Mouse (Mus musculus): ENCODE results near the gene Olfr152.

Olfr152 gene

DNA sequence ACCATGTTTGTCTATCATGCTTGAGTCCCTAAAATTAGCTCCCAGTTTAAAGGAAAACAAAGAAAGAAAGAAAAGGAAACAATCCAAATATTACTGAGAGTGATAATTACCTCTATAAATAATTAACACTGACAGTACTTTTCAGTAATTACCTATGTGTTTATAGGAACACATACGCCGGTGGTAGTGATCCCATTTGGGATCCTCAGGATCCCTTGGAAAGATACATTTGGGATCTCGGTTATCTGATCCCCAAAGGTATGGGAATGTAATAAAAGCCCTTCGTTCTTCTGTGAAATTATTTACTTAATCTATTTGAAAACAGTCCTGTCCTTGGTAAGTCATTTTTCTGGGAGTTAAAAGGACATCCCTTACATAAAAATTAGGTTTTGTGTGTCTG lies at the start of gene Olfr152:
Olfr152 (plus strand) TSS at position 301 of the 400 bp plus-strand sequence.
- no peak for DNase-seq (ENCODE audit: extremely low read depth, insufficient read length, low spot score)

DNA sequence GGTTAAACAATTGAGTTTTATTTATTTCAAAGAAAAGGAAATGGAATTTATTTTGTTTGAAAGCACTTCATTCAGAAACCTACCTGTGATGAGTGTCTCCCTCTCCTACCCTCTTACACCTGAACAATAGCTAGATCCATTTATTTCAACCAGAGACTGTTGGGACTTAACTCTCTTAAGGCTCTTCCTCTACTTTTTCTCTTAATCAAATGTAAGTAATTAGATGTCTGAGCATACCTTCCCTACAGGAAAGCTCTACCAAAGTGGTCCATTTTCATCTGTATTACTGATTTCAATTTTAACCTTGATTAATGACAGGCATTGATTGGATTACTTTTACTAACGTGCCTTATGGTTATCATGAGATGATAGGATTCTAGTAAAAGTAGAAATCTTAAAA lies 39.4 kb upstream of the Olfr152 start, which contains the start of gene Olfr1138:
Olfr1138 (minus strand) TSS at position 101 of the 400 bp plus-strand sequence.
- no peak for DNase-seq (ENCODE audit: extremely low read depth, insufficient read length, low spot score)

GRCm38 (mm10) chr2:87743452-87743851 lies 35.8 kb upstream of the Olfr152 start, which contains the start of gene Olfr1140:
TSS of gene Olfr1140 (plus strand) at chr2:87743752.
- DNase-seq (ENCODE audit: extremely low read depth, insufficient read length, low spot score) = no peak

DNA sequence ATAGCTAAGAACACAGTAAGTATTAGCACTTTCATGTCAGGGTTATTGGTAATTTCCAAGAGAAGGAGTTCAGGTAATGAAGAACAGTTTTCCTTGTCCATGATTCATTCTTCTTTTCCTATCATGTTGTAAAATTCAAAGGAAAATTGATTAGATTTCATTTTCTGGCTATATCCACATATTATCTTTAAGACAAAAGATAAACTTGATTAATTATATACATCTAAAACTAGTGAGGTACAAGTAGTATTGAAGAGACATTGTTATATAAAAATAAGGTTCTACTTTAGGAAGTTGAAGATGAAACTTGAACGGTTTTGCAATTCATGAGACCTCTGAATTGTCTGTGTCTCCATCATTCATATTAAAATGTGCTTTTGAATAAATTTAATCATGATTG lies 25.4 kb upstream of the Olfr152 start, which contains the start of gene Olfr1141:
Olfr1141 (minus strand) TSS at position 101 of the 400 bp plus-strand sequence.
- DNase-seq (ENCODE audit: extremely low read depth, insufficient read length, low spot score) = no peak

DNA sequence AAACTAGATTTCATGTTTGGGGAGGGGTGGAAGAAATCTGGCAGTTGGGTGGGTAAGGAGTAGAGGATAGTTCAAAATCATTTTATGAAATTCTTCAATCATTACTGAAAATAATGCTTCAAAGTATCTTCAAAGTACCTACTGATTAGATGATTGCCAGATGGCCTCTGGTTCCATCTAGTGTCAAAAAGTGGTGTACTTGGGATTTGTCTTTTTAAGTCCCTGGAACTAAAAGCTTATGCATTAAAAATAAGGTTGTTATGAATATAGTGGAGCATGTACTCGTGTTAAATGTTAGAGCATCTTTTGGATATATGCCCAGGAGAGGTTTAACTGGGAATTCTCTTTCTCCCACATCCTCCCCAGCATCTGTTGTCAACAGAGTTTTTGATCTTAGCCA lies 3.1 kb upstream of the Olfr152 start:
- DNase-seq (ENCODE audit: extremely low read depth, insufficient read length, low spot score) = no peak

- no peak for DNase-seq (ENCODE audit: extremely low read depth, insufficient read length, low spot score)
Measured at GRCm38 (mm10) chr2:87800292-87800691, 21.0 kb downstream of the Olfr152 start, which contains the start of gene Olfr1143. TSS of gene Olfr1143 (plus strand) at chr2:87800592.

DNA sequence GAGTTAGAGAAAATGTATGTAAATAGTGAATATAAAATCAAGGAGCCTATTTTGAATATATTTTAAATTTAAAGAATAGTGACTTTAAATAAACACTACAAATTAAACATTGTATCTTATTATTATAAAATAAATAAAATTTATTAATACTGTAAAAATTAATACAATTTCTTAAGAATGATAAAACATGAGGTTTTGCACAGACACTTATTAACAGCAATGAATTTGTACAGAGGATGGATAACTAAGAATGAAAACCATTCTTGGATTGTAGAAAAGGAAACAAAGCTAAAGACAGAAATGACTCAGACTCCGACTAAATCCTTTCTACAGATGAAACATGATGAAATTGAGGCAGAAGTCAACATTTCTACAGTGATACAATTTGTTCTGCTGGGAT lies 30.2 kb downstream of the Olfr152 start, which contains the start of gene Olfr1145:
Olfr1145 (plus strand) TSS at position 301 of the 400 bp plus-strand sequence.
- no peak for DNase-seq (ENCODE audit: extremely low read depth, insufficient read length, low spot score)

GRCm38 (mm10) chr2:87830233-87830632 lies 51.0 kb downstream of the Olfr152 start, which contains the start of gene Olfr1148:
TSS of gene Olfr1148 (plus strand) at chr2:87830533.
- DNase-seq (ENCODE audit: extremely low read depth, insufficient read length, low spot score) = no peak
